Mouse (Mus musculus) heart, postnatal 25 days (tissue): ENCODE measurements around the gene Wdr77. TPM values are rescaled to one million over a fixed set of nuclear protein-coding genes. Genes with fewer than 3 reads are reported as not detected.
"Not testable (repeated sequence)": the region's sequence is repeated elsewhere in the genome, so short reads cannot be mapped to it uniquely, and the experiment has no call there.

Source experiments
- DNase-seq: peaks from one replicate; pipeline ENCODE4 v3.0.0; 2022; ENCODE audit warnings: low spot score
- intact Hi-C: fragments of 180-260 bp; cut with DNase I; formaldehyde crosslinking; loops from one replicate; pipeline ENCODE4 v1.15.1; 2025
- total RNA-seq, 2 experiments: library from RNA; stranded (reverse); gene quantifications; 2 replicates each; pipeline ENCODE4 v1.2.3; 2021

Wdr77 gene
- total RNA-seq: 10 to 100 TPM; 43.5 to 44.9 TPM

DNA sequence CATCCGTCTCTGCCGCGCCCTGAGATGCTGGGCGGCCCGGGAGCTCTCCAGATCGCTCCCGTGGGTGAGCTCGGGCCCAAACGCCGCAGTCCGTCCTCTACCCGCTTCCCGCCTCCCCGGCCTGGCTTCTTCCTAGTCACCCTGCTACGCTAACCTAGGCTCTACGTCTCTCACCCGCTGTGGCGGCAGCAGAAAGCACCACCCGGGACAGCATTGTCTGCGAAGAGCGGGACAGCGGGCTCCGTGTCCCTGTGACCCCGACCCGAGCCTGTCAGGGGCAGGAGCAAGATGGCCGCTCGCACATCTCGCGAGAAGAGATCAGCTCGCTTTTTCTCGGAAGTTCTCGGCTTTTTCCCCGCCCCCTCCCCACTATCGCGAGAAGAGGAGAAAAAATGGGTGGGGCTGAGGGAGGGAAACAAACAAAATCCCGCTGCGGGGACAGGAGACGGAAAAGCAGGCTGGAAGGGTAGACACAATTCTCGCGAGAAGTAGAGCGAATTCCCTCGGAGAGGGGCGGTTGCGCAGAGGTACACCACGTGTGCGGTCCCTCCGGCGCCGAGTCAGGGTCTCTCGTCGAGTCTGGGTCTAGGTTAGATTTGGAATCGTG, at the start of gene Wdr77:
Gene Wdr77 (plus strand): TSS at position 396 of the 607 bp plus-strand sequence.
- DNase-seq: peak; percentile 91
- intact Hi-C loops: loop anchor here (2.0 kb wide), 1 partner anchor 272 kb away; the partner anchor contains the start of gene Ddx20

DNA sequence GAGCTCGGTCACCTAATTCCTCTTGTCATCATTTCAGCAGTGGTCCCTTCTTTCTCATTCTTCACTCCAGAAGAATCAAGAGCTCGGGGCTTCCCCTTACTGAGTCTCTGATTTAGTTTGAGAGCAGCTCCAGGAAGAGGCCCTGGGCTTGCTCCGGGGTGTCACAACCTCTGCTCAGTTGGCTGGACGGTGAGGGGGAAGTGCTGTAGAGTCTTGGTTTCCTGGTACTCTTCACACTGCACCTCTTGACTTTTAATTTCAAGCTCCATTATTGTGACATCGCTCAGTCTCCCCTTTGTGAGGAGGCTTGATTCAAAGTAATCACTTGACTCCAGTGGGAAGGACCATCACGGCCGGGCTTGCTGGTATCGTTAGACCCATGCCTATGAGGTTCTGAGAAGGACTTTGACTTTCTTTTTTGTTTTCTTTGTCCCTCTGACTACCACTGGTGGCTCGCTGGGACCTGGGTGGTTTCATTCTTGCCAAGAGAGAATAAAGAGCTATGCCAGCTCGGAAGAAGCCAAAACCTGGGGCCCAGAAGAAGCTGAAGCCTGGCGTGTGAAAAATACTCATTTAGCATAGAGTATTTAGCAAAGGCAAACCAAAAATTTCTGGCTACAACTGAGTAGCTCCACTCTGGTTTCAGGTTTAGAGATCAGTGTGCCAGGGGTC, 48.5 kb upstream of the Wdr77 start:
- DNase-seq: no peak
- intact Hi-C loops: no loop called here

DNA sequence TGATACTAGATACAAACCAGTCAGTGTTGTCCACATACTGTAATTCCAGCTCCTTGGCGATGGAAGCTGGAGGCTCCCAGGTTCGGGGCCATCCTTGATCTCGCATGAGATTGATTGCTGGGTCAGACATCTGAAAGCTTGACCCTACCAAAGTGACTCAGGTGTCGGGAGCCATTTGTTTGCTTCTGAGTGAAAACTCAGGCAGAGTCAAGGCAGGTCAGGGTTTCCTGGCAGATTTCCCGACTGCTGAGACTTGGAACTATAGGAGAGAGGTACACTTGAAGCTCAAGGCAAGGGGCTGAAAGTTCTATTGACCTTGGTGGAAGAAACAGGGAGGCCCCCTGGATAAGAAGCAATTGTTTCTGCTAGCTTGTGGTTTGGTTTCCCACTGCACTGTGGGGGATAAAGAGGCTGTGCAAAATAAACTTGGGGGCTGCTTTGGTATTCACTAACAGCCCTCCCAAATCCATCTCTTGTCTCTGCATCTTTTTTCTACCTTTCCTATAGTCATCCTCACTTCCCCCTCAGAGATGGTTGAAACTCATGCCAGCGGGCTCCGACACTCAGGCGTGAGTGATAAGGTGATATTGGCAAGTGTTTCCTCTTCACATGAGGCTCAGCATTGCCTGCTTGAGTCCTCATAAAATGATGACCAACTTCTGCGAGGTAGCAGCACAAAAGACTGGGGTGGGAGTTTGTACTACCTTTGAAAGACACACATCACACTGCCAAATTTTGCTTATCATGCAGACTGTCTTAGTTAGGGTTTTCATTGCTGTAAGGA, 46.9 kb upstream of the Wdr77 start:
- intact Hi-C loops: no loop called here
- no peak for DNase-seq

DNA sequence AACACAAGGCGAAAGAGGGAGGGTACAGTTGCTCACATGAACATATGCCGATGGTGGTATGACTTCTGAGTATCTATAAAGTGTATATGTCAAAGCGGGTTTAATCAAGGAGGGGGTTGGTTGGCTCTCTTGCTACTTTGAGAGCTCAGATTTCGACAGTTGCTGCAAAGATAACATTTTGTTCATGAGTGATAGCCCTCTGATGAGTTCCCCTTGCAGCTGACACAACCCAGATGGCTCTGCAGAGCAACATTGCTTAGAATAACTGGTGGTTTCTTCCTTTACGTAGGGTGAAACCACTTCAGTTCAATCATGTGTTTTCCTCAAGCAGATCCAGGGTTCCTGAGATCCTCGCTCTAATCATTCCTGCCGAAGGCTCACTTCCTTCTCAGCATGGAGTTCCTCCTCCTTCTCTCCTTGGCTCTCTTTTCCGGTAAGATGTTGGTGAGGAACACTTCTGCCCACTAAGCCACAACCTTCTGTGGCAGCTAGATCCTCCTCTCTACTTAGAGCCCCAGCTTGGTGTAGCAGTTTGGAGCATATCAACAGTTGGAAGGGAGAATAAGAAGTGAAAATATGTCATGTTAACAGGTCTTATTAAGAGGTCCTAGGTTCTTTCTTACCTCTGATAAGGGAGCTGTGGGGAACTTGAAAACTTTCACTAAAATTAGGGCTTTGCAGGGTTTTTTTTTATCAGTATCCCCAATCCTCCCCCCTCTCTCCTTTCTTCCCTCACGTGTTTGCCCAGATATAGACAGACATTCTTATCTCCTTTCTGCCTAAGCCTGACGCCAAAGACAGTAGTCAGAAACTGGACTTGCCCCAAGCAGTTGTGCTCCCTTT, 45.1 kb upstream of the Wdr77 start:
- intact Hi-C loops: no loop called here
- no peak for DNase-seq

DNA sequence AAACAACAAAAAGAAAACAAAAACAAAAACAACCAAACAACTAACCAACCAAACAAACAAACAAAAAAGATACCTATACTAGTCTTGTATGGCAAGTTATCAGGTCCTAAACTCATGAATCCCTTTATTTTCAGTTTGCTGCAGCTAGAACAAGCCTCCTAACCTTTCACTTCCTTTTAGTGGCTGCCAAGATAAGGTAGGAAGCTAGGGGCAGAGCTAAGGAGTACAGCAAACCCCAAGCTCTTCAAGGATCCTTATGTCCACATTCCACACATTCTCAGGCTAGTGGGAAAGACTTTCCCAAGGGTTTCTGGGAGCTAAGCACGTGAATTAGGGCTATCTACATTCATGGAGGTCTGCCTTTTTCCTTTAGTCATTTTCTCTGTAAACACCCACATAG, 43.9 kb upstream of the Wdr77 start:
- no peak for DNase-seq
- intact Hi-C loops: no loop called here

DNA sequence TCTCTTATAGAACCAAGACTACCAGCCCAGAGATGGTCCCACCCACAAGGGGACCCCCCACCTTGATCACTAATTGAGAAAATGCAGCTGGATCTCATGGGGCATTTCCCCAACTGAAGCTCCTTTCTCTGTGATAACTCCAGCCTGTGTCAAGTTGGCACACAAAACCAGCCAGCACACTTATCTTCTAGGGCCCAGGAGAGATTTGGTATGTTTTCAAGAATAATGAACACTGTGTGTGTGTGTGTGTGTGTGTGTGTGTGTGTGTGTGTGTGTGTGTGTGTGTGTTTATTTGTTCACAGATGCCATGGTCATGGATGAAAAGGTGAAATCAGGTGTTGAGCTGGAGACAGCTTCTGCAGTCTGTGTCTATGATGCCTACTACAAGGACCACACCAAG, 42.7 kb upstream of the Wdr77 start:
- intact Hi-C loops, DNase-seq: not testable (repeated sequence)

DNA sequence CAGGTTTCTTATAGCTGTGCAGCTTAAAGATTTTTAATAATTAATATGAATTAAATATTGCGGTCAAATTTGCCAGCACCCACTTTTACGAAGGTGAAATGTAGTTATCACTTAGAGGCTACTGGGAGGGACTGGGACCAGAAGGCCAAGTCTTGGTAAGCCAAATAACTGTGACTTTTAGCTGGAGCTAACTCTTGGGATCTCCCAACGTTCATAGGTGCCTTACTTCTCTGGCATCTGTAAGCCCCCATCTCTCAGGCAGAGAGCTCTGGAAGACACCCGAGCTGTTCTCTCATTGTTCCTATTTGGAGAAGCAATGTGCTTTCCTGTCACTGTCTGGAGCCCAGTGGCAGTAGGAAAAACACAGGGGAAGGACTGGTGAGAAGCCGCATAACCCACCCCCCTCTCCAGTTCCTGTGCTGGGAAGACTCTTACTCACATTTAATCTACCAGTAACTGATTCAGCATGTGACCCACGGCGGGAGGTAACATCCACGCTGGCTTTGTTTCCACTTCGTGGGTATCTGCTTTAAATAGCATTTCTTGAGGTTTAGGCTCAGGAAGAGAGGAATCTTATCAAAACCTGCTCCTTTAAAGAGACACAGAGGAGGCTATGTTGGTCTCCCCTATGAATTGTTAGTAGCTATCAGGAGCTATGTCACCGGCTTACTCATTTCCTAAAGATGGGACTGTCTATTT, 41.4 kb upstream of the Wdr77 start:
- intact Hi-C loops: no loop called here
- no peak for DNase-seq

DNA sequence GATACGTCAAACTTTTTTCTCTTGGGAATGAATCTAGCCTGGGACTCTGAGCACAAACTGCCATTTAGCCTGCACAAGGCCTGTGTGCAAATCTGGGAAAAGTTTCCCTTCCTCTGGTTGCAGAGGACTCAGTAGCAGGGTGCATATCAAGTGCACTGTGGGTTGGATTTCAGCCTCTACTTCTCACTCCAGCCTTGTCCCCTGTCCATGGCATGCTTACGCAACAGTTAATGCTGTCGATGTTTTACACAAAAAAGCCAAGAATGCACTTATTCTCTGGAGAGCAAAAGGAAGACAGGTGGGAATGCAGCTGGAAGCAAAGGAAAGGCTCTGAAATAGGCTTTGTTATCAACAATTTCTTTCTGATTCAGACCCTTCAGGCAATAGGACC, 40.8 kb upstream of the Wdr77 start:
- intact Hi-C loops: no loop called here
- DNase-seq: no peak

DNA sequence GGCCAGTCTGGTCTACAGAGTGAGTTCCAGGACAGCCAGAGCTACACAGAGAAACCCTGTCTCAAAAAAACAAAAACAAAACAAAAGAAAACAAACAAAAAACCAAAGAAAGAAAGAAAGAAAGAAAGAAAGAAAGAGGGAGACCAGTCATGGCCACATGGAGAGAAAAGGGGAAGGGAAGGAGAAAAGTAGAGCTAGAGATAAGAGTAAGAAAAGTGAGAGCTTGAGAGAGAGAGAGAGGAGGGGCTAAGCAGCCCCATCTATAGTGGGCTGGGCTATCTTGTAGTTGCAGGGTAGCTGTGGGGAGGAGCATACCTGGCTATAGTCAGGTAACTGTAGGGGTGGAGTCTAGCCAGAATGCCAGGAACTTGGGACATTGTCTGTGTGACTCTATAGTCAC, 38.4 kb upstream of the Wdr77 start:
- intact Hi-C loops: not testable (repeated sequence)

DNA sequence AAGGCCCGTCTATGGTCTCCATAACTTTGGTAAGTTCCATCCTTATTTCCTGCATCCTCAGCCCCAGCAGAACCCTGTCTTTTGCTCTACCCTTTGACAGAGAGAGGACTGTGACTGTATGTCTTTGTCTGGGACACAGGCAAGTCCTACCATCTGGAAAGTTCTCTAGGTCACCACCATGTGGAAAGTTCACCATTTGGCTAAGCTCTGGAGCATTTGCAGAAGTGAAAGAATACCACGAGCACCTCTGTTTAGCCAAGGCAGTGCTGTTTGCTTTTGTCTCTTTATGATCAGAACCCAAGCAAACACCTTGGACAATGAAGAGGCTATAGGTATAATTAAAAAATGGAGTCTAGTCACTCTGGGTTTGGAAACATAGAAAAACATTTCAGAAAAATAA, 37.2 kb upstream of the Wdr77 start:
- DNase-seq: no peak

More for the DNA sequence above, 38.4 kb upstream of the Wdr77 start:
- not testable (repeated sequence) for DNase-seq

DNA sequence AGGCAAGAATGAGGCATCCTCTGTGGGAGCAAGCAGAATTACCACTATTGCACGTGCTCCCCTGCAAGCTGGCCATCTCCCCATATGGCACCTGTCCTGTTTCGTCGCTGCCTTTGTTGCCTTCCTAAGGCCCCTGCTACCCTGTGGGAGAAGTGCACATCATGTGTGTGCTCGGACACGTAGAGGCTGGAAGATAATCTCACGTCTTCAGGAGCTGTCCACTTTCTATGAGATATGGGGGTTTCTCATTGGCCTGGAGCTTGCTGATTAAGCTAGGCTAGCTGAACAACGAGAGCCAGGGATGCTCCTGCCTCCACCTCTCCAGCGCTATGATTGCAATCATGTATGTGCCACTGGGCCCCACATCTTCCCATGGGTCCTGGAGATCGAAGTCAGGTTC, 34.6 kb upstream of the Wdr77 start:
- intact Hi-C loops: no loop called here
- DNase-seq: no peak

More for the DNA sequence above, 37.2 kb upstream of the Wdr77 start:
- intact Hi-C loops: no loop called here

DNA sequence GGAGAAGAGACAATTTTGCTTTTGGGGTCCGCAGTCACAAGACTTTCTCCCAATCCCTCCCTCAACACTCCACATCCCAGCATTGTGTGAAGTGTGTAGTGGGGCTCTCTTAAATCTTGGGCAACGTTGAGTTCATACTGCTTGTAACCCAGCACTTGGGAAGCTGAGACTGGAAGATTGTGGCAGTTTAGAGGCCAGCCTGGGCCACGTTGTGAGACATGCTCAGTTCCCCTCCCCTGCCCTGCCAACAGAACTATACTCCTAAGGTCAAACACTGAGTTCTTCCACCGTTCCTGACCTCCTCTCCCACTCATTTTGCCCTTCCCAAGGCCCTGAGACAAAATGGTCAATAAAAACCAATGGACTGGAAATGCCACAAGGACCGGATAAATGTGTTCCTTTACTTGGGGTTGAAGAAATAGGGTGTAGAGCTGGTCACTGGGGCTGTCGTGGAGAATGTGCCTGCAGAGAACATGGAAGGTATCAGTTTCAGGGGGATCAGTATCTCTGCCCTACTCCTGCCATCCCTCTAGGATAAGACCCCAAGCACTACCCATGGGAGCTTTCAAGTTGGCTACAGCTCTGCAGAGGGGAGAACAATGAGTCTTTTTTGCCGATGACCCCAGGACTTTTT, 31.5 kb upstream of the Wdr77 start:
- no peak for DNase-seq
- intact Hi-C loops: no loop called here

DNA sequence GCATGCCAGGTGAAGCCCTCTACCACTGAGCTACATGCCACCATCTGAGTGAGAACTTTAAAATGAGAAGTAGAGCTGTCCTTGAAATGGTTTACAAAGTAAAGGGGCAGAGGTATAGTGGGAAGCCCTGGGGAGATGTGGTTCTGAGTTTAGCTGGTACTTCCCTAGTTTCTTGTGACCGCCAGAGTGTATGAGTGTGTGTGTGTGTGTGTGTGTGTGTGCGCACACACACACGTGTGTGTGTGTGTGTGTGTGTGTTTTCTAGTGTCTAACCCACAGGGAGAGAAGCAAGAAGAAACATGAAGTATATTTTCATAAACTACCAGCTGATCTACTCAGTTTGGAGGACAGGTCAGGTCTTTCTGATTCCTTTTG, 31.0 kb upstream of the Wdr77 start:
- intact Hi-C loops: no loop called here
- no peak for DNase-seq

DNA sequence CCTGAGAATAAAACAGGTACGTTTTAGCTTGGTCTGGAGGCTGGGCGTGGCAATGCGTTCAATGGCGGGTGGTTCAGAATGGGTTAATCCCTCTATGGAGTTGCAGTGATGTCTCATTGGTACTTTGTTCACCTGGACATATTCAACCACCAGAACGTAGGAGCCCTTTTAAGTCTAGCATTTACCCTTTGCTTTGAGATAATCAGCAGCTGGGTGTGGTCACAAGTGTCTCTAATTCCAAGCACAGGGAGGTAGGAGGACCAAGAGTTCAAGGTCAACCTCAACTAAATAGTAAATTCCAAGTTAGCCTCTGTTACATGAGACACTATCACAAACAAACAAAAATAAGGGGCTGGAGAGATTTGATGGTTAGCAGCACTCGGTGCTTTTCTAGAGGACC, 30.4 kb upstream of the Wdr77 start:
- DNase-seq: no peak

DNA sequence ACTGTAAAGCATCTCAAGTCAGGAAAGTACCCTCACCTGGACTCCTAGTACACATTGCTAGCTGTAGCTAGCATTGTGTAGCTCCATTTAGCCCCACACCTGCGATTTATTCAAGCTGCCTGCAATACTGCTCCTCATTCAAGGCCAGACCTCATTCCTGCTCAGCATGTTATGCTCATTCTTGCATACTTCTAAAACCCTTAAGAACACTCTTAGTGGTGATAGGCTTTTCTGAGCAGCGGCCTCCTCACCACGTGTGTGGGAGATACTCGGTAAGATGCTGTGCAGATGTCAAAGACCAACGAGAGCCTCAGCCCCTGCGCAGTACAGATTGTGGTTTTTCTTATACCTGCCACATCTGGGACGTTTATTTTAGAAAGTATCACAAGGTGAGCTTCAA, 29.3 kb upstream of the Wdr77 start:
- intact Hi-C loops: no loop called here
- DNase-seq: no peak

More for the DNA sequence above, 30.4 kb upstream of the Wdr77 start:
- intact Hi-C loops: no loop called here

DNA sequence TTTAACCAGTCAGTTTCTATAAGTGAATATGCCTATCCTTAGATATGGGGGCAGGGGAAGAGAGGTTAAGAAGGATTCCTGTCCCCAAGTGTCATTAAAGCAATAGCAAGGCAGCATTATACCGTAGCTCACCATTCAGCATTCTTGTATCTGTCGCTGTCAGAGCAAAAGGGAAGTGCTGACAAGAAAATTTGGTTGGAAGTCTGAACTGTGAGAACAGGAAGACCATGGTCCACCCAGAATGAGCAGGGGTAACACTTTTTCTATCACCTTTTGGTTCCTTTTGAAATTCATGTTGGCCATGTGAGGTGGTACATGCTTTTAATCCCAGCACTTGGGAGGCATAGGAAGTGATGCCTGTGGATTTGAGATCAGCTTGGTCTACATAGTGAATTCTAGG, 28.1 kb upstream of the Wdr77 start:
- no peak for DNase-seq
- intact Hi-C loops: no loop called here

DNA sequence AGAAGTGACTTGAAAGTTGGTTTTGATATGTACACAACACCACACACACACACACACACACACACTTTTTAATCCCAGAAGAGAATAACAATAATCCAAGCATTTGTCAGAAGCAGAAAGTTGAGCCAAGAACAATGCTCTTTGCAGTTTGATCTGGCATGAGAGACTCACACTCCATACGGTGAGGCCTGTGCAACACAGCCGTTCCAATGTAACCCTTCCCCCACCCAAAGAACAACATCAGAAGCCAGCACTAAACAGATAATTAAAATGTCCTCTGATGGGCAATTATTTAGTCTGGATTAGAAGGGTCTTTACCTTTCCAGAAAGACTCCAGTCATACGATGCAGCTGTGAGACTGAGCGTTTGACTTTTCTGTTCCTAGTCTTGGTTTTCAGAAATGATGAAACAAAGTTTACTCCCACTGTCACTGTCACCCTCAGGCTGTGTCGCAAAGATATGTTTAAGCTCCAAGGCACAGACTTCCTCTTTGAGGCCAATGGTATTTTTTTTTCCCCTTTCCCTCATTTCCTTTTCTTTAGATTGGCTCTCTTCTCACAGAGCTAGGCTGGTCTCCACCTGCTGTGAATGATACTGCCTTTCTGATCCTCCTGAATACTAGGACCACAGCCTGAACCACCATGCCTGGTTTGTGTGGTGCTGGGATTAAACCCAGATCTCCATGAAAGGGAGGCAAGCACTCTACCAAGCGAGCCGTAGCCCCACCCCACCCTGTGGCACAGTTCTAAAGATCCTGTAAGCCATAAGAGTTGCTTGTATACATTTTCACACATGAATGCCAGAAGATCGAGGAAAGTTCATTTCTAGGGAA, 26.7 kb upstream of the Wdr77 start, which contains the start of gene I830077J02Rik:
Gene I830077J02Rik (minus strand): TSS at position 425 of the 832 bp plus-strand sequence.
- intact Hi-C loops: no loop called here
- no peak for DNase-seq

DNA sequence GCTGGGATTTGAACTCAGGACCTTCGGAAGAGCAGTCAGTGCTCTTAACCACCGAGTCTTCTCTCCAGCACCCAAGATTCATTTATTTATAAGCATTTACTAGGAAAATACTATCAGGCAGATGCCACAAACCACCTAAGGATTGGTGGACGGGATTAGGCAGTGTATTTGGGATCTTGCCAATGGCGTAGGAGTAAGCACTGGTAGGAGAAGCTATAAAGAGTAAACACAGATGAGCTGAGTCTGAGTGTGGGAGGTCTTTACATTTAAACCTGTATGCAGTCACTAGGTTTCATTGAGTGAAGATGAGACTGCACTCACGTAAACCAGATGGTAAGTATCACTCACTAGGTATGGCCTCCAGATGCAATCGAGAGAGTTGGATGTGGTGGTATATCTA, 25.2 kb upstream of the Wdr77 start:
- intact Hi-C loops: no loop called here
- no peak for DNase-seq
